Mouse (Mus musculus): ENCODE measurements around the gene Casq2. TPM values are rescaled to one million over a fixed set of nuclear protein-coding genes. Genes with fewer than 3 reads are reported as not detected.
"Not testable (repeated sequence)": the region's sequence is repeated elsewhere in the genome, so short reads cannot be mapped to it uniquely, and the experiment has no call there.

Gene Casq2
- polyA plus RNA-seq, 1 experiment: not detected

- H3K27me3 ChIP-seq (ENCODE audit: control insufficient read depth): no peaks in the 10 kb centered on the region
- H3K4me3 ChIP-seq (replicated peaks): no peak overlapping the region
- peaks cover 93% of the 10 kb centered on the region for H3K36me3 ChIP-seq (ENCODE audit: control insufficient read depth)
- TF ChIP-seq TAL1 (IDR thresholded peaks at IDR 0.05; ENCODE audit: low read length) (no peak), GATA1 (IDR thresholded peaks at IDR 0.05; ENCODE audit: low read length) (no peak)
- peaks cover 69% of the 10 kb centered on the region for H3K4me1 ChIP-seq (ENCODE audit: control insufficient read depth)
- H3K9me3 ChIP-seq (ENCODE audit: control insufficient read depth, low read length): no peaks in the 10 kb centered on the region
These were observed 73.5 kb downstream of the Casq2 start for GRCm38 (mm10) chr3:102159423-102160325.

DNA sequence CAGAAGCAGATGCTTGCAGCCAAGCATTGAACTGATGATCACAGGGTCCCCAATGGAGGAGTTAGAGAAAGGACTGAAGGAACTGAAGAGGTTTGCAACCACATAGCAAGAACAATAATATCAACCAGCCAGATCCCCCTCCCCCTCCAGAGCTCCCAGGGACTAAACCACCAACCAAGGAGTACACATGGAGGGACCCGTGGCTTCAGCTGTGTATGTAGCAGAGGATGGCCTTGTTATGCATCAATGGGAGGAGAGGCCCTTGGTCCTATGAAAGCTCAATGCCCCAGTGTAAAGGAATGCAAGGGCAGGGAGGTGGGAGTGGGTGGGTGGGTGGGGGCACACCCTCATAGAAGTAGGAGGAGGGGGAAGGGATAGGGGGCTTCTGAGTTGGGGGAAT lies 77.6 kb downstream of the Casq2 start:
- peaks cover 91% of the 10 kb centered on the region for H3K4me1 ChIP-seq (ENCODE audit: control insufficient read depth)
- H3K9me3 ChIP-seq (ENCODE audit: control insufficient read depth, low read length); H3K27me3 ChIP-seq (ENCODE audit: control insufficient read depth): not testable (repeated sequence)
- H3K36me3 ChIP-seq (ENCODE audit: control insufficient read depth): peaks cover 67% of the 10 kb centered on the region
- peak overlapping the region; percentile 87 for H3K4me3 ChIP-seq (replicated peaks)

GRCm38 (mm10) chr3:102164911-102165310 lies 78.7 kb downstream of the Casq2 start:
- Histone ChIP-seq H3K36me3 (ENCODE audit: control insufficient read depth) (peaks cover 59% of the 10 kb centered on the region), H3K4me1 (ENCODE audit: control insufficient read depth) (peaks cover 91% of the 10 kb centered on the region), H3K27me3 (ENCODE audit: control insufficient read depth) (no peaks in the 10 kb centered on the region), H3K9me3 (ENCODE audit: control insufficient read depth, low read length) (no peaks in the 10 kb centered on the region), H3K4me3 (replicated peaks) (peak overlapping the region; percentile 87)
- no peak for TF ChIP-seq TAL1 (IDR thresholded peaks at IDR 0.05; ENCODE audit: low read length)
- no peak for TF ChIP-seq GATA1 (IDR thresholded peaks at IDR 0.05; ENCODE audit: low read length)

DNA sequence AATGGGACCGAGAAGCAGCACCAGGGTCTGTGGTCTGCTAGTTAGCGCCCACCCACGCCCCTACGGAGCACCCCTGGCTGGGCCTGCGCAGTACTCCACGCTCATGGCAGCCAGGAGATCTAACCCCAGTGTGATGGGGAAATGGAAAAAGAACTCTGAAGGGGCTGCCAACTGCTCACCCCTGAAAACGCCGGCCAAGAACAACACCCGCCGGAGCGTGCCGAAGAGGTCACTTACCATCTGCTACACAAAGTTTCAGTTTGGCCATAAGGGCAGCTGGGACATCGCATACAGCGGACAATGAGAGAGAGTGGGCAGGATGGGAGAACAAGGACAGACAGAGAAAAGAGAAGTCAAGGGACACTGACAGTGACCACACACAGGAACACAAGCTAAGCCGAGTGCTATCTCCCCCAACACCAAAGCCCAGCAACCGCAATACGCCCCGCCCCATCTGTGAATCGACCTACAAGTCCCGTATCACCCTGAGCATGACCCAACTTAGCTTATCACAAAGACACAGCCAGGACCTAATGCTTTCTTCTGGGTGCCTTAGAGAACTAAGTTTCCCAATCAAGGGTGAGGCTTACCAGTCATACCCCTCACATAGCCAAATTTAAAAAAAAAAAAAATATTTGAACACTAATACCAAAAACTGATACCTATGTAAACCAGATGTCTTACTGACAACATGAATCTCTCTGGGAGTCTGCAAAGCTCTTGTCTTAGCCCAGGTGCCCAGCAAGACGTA lies 79.5 kb downstream of the Casq2 start:
- no peaks in the 10 kb centered on the region for H3K9me3 ChIP-seq (ENCODE audit: control insufficient read depth, low read length)
- peaks cover 84% of the 10 kb centered on the region for H3K4me1 ChIP-seq (ENCODE audit: control insufficient read depth)
- peak overlapping the region; percentile 87 for H3K4me3 ChIP-seq (replicated peaks)
- TF ChIP-seq TAL1 (IDR thresholded peaks at IDR 0.05; ENCODE audit: low read length): peak; percentile 90
- peak; percentile 92 for TF ChIP-seq GATA1 (IDR thresholded peaks at IDR 0.05; ENCODE audit: low read length)
- peaks cover 51% of the 10 kb centered on the region for H3K36me3 ChIP-seq (ENCODE audit: control insufficient read depth)
- no peaks in the 10 kb centered on the region for H3K27me3 ChIP-seq (ENCODE audit: control insufficient read depth)

- Histone ChIP-seq H3K27me3 (ENCODE audit: control insufficient read depth) (no peaks in the 10 kb centered on the region), H3K4me1 (ENCODE audit: control insufficient read depth) (peaks cover 83% of the 10 kb centered on the region), H3K4me3 (replicated peaks) (peak overlapping the region; percentile 87), H3K36me3 (ENCODE audit: control insufficient read depth) (peaks cover 45% of the 10 kb centered on the region), H3K9me3 (ENCODE audit: control insufficient read depth, low read length) (no peaks in the 10 kb centered on the region)
- TF ChIP-seq TAL1 (IDR thresholded peaks at IDR 0.05; ENCODE audit: low read length) (no peak), GATA1 (IDR thresholded peaks at IDR 0.05; ENCODE audit: low read length) (no peak)
These were observed 80.0 kb downstream of the Casq2 start for GRCm38 (mm10) chr3:102166287-102166620.

DNA sequence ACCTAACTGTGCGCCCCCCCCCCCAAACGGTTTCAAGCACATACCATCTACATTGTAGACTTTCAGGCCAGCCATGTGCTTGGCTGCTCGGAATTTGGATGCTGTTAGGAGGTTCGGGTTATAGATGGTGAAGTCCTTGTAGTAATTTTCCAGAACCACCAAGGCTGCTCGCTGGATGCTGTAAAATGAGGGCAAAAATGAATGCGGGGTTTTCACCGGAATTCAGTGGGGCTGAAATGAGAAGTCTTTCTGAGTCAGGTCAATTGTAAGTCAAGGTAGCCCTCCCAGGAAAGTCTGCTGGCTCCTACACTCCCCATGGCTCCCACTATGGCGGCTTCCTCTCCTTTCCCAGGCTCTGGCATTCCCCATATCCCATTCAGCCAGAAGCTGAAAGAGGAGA lies 80.6 kb downstream of the Casq2 start:
- Histone ChIP-seq H3K9me3 (ENCODE audit: control insufficient read depth, low read length) (no peaks in the 10 kb centered on the region), H3K36me3 (ENCODE audit: control insufficient read depth) (peaks cover 40% of the 10 kb centered on the region), H3K4me3 (replicated peaks) (peak overlapping the region; percentile 87), H3K27me3 (ENCODE audit: control insufficient read depth) (no peaks in the 10 kb centered on the region), H3K4me1 (ENCODE audit: control insufficient read depth) (peaks cover 77% of the 10 kb centered on the region)
- TF ChIP-seq TAL1 (IDR thresholded peaks at IDR 0.05; ENCODE audit: low read length): no peak
- TF ChIP-seq GATA1 (IDR thresholded peaks at IDR 0.05; ENCODE audit: low read length): no peak

GRCm38 (mm10) chr3:102167555-102168210 lies 81.5 kb downstream of the Casq2 start:
- no peaks in the 10 kb centered on the region for H3K27me3 ChIP-seq (ENCODE audit: control insufficient read depth)
- peaks cover 31% of the 10 kb centered on the region for H3K36me3 ChIP-seq (ENCODE audit: control insufficient read depth)
- no peak for TF ChIP-seq TAL1 (IDR thresholded peaks at IDR 0.05; ENCODE audit: low read length)
- TF ChIP-seq GATA1 (IDR thresholded peaks at IDR 0.05; ENCODE audit: low read length): no peak
- peaks cover 74% of the 10 kb centered on the region for H3K4me1 ChIP-seq (ENCODE audit: control insufficient read depth)
- H3K4me3 ChIP-seq (replicated peaks): peak overlapping the region; percentile 36
- H3K9me3 ChIP-seq (ENCODE audit: control insufficient read depth, low read length): no peaks in the 10 kb centered on the region

GRCm38 (mm10) chr3:102169197-102169905 lies 83.1 kb downstream of the Casq2 start:
- TF ChIP-seq TAL1 (IDR thresholded peaks at IDR 0.05; ENCODE audit: low read length): no peak
- TF ChIP-seq GATA1 (IDR thresholded peaks at IDR 0.05; ENCODE audit: low read length): no peak
- H3K4me1 ChIP-seq (ENCODE audit: control insufficient read depth): peaks cover 71% of the 10 kb centered on the region

More at GRCm38 (mm10) chr3:102169197-102169905, 83.1 kb downstream of the Casq2 start:
- no peaks in the 10 kb centered on the region for H3K27me3 ChIP-seq (ENCODE audit: control insufficient read depth)
- peaks cover 16% of the 10 kb centered on the region for H3K36me3 ChIP-seq (ENCODE audit: control insufficient read depth)
- no peaks in the 10 kb centered on the region for H3K9me3 ChIP-seq (ENCODE audit: control insufficient read depth, low read length)
- H3K4me3 ChIP-seq (replicated peaks): no peak overlapping the region
